Mouse (Mus musculus): Measurements from ENCODE around the gene Dnah8. TPM values are rescaled to one million over a fixed set of nuclear protein-coding genes. Genes with fewer than 3 reads are reported as not detected.

The Dnah8 gene
- polyA plus RNA-seq, 1 experiment from 2014 or later: 0.10 TPM

GRCm38 (mm10) chr17:30662131-30662530 is 38.0 kb downstream of the Dnah8 start:
- no peak overlapping the region for H3K4me3 ChIP-seq (ENCODE audit: inconsistent target)
- 83% methylated on average over 8 of the region's 8 CpGs for WGBS (ENCODE audit: missing documents)
- H3K79me2 ChIP-seq (ENCODE audit: inconsistent target): no peaks in the 10 kb centered on the region
- H3K27ac ChIP-seq: no peak overlapping the region
- no peaks in the 10 kb centered on the region for H3K36me3 ChIP-seq (ENCODE audit: inconsistent target)

GRCm38 (mm10) chr17:30663170-30663569 is 39.0 kb downstream of the Dnah8 start:
- no peaks in the 10 kb centered on the region for H3K79me2 ChIP-seq (ENCODE audit: inconsistent target)
- WGBS (ENCODE audit: missing documents): 99% methylated on average over 8 of the region's 8 CpGs
- H3K4me3 ChIP-seq (ENCODE audit: inconsistent target): no peak overlapping the region
- no peaks in the 10 kb centered on the region for H3K36me3 ChIP-seq (ENCODE audit: inconsistent target)
- H3K27ac ChIP-seq: no peak overlapping the region

- H3K36me3 ChIP-seq (ENCODE audit: inconsistent target): no peaks in the 10 kb centered on the region
- 96% methylated on average over 5 of the region's 5 CpGs for WGBS (ENCODE audit: missing documents)
- H3K79me2 ChIP-seq (ENCODE audit: inconsistent target): no peaks in the 10 kb centered on the region
- H3K27ac ChIP-seq: no peak overlapping the region
- H3K4me3 ChIP-seq (ENCODE audit: inconsistent target): no peak overlapping the region
Observed at GRCm38 (mm10) chr17:30664856-30665255, 40.7 kb downstream of the Dnah8 start.

- no peaks in the 10 kb centered on the region for H3K36me3 ChIP-seq (ENCODE audit: inconsistent target)
Observed at GRCm38 (mm10) chr17:30672556-30672955, 48.4 kb downstream of the Dnah8 start.

GRCm38 (mm10) chr17:30673023-30673422 is 48.9 kb downstream of the Dnah8 start:
- Histone ChIP-seq H3K27ac (no peak overlapping the region), H3K36me3 (ENCODE audit: inconsistent target) (no peaks in the 10 kb centered on the region), H3K4me3 (ENCODE audit: inconsistent target) (no peak overlapping the region), H3K79me2 (ENCODE audit: inconsistent target) (no peaks in the 10 kb centered on the region)
- WGBS (ENCODE audit: missing documents): 100% methylated on average over 3 of the region's 6 CpGs

More at GRCm38 (mm10) chr17:30672556-30672955, 48.4 kb downstream of the Dnah8 start:
- Histone ChIP-seq H3K27ac (no peak overlapping the region), H3K4me3 (ENCODE audit: inconsistent target) (no peak overlapping the region), H3K79me2 (ENCODE audit: inconsistent target) (no peaks in the 10 kb centered on the region)
- WGBS (ENCODE audit: missing documents): 93% methylated on average over 4 of the region's 4 CpGs

GRCm38 (mm10) chr17:30675021-30675740 is 51.0 kb downstream of the Dnah8 start:
- 94% methylated on average over 9 of the region's 9 CpGs for WGBS (ENCODE audit: missing documents)
- Histone ChIP-seq H3K36me3 (ENCODE audit: inconsistent target) (no peaks in the 10 kb centered on the region), H3K27ac (no peak overlapping the region), H3K4me3 (ENCODE audit: inconsistent target) (no peak overlapping the region), H3K79me2 (ENCODE audit: inconsistent target) (no peaks in the 10 kb centered on the region)

GRCm38 (mm10) chr17:30678523-30678922 is 54.4 kb downstream of the Dnah8 start:
- Histone ChIP-seq H3K27ac (no peak overlapping the region), H3K4me3 (ENCODE audit: inconsistent target) (no peak overlapping the region), H3K36me3 (ENCODE audit: inconsistent target) (no peaks in the 10 kb centered on the region), H3K79me2 (ENCODE audit: inconsistent target) (no peaks in the 10 kb centered on the region)
- 94% methylated on average over 10 of the region's 10 CpGs for WGBS (ENCODE audit: missing documents)

- Histone ChIP-seq H3K36me3 (ENCODE audit: inconsistent target) (no peaks in the 10 kb centered on the region), H3K4me3 (ENCODE audit: inconsistent target) (no peak overlapping the region), H3K79me2 (ENCODE audit: inconsistent target) (no peaks in the 10 kb centered on the region), H3K27ac (no peak overlapping the region)
- 88% methylated on average over 4 of the region's 4 CpGs for WGBS (ENCODE audit: missing documents)
Observed at GRCm38 (mm10) chr17:30679612-30680011, 55.5 kb downstream of the Dnah8 start.

- no peak overlapping the region for H3K27ac ChIP-seq
- 51% methylated on average over 5 of the region's 5 CpGs for WGBS (ENCODE audit: missing documents)
- no peaks in the 10 kb centered on the region for H3K36me3 ChIP-seq (ENCODE audit: inconsistent target)
- no peak overlapping the region for H3K4me3 ChIP-seq (ENCODE audit: inconsistent target)
- H3K79me2 ChIP-seq (ENCODE audit: inconsistent target): no peaks in the 10 kb centered on the region
Observed at GRCm38 (mm10) chr17:30681604-30682003, 57.5 kb downstream of the Dnah8 start.

- H3K27ac ChIP-seq: no peak overlapping the region
- no peaks in the 10 kb centered on the region for H3K79me2 ChIP-seq (ENCODE audit: inconsistent target)
- 87% methylated on average over 8 of the region's 8 CpGs for whole genome bisulfite sequencing (ENCODE audit: missing documents)
- no peaks in the 10 kb centered on the region for H3K36me3 ChIP-seq (ENCODE audit: inconsistent target)
- no peak overlapping the region for H3K4me3 ChIP-seq (ENCODE audit: inconsistent target)
Observed at GRCm38 (mm10) chr17:30690181-30690580, 66.0 kb downstream of the Dnah8 start.

- Histone ChIP-seq H3K4me3 (ENCODE audit: inconsistent target) (no peak overlapping the region), H3K27ac (no peak overlapping the region), H3K79me2 (ENCODE audit: inconsistent target) (no peaks in the 10 kb centered on the region), H3K36me3 (ENCODE audit: inconsistent target) (no peaks in the 10 kb centered on the region)
- WGBS (ENCODE audit: missing documents): 94% methylated on average over 2 of the region's 2 CpGs
Observed at GRCm38 (mm10) chr17:30691481-30691880, 67.3 kb downstream of the Dnah8 start.

GRCm38 (mm10) chr17:30694281-30694680 is 70.1 kb downstream of the Dnah8 start:
- 97% methylated on average over 9 of the region's 9 CpGs for WGBS (ENCODE audit: missing documents)
- no peaks in the 10 kb centered on the region for H3K79me2 ChIP-seq (ENCODE audit: inconsistent target)
- H3K36me3 ChIP-seq (ENCODE audit: inconsistent target): no peaks in the 10 kb centered on the region
- no peak overlapping the region for H3K27ac ChIP-seq
- H3K4me3 ChIP-seq (ENCODE audit: inconsistent target): no peak overlapping the region

- Histone ChIP-seq H3K27ac (no peak overlapping the region), H3K36me3 (ENCODE audit: inconsistent target) (no peaks in the 10 kb centered on the region), H3K4me3 (ENCODE audit: inconsistent target) (no peak overlapping the region), H3K79me2 (ENCODE audit: inconsistent target) (no peaks in the 10 kb centered on the region)
- WGBS (ENCODE audit: missing documents): 83% methylated on average over 3 of the region's 3 CpGs
Observed at GRCm38 (mm10) chr17:30714732-30715131, 90.6 kb downstream of the Dnah8 start.

- no peaks in the 10 kb centered on the region for H3K36me3 ChIP-seq (ENCODE audit: inconsistent target)
- no peak overlapping the region for H3K27ac ChIP-seq
- no peaks in the 10 kb centered on the region for H3K79me2 ChIP-seq (ENCODE audit: inconsistent target)
- no peak overlapping the region for H3K4me3 ChIP-seq (ENCODE audit: inconsistent target)
- WGBS (ENCODE audit: missing documents): 97% methylated on average over 7 of the region's 7 CpGs
Observed at GRCm38 (mm10) chr17:30718197-30718596, 94.0 kb downstream of the Dnah8 start.

GRCm38 (mm10) chr17:30719031-30719430 is 94.9 kb downstream of the Dnah8 start:
- WGBS (ENCODE audit: missing documents): 92% methylated on average over 5 of the region's 5 CpGs
- Histone ChIP-seq H3K27ac (no peak overlapping the region), H3K79me2 (ENCODE audit: inconsistent target) (no peaks in the 10 kb centered on the region), H3K4me3 (ENCODE audit: inconsistent target) (no peak overlapping the region), H3K36me3 (ENCODE audit: inconsistent target) (no peaks in the 10 kb centered on the region)

GRCm38 (mm10) chr17:30727788-30728187 is 103.6 kb downstream of the Dnah8 start:
- H3K27ac ChIP-seq: no peak overlapping the region
- H3K4me3 ChIP-seq (ENCODE audit: inconsistent target): no peak overlapping the region
- 84% methylated on average over 4 of the region's 4 CpGs for WGBS (ENCODE audit: missing documents)
- H3K79me2 ChIP-seq (ENCODE audit: inconsistent target): no peaks in the 10 kb centered on the region
- H3K36me3 ChIP-seq (ENCODE audit: inconsistent target): no peaks in the 10 kb centered on the region
